Mouse (Mus musculus) spleen, adult 2 months (tissue): ENCODE results near the gene Vmn1r78.
"Not testable (repeated sequence)": the region's sequence is repeated elsewhere in the genome, so short reads cannot be mapped to it uniquely, and the experiment has no call there.

Experiments
- CTCF ChIP-seq: fragments of 200-500 bp; IDR thresholded peaks from 2 replicates; pipeline ENCODE4 v1.5.1; 2011; ENCODE audit warnings: mild to moderate bottlenecking, inconsistent platforms; ENCODE audit not compliant: insufficient read depth, insufficient read length, insufficient replicate concordance; ENCODE audit errors: extremely low read depth
- POLR2A ChIP-seq: fragments of 200-500 bp; IDR thresholded peaks from 2 replicates; pipeline ENCODE4 v1.6.1; 2011; ENCODE audit warnings: low read depth, low read length, inconsistent platforms

DNA sequence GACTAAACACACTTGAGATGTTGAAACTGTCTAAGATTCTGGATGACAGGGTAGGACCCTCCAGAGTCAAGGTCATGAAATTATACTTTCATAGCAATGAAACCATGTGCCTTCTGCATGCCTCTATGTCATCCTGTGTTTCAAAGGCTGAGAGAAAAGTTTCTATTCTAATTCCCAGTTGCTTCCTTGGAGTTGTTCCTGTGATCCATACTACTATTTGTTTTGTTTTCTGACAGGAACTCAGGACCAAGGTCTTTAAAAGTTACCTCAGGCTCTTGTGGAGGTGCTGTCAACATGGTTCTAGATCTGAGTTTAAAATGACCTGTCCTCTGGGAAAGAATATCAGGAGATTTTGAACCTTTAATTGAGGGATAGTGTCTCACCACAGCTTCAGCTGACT lies 20.9 kb downstream of the Vmn1r78 start, which contains the start of gene Vmn1r79:
- not testable (repeated sequence) for TF ChIP-seq CTCF, POLR2A
